Mouse (Mus musculus) left cerebral cortex, postnatal 36 days (tissue): ENCODE measurements around the gene Ceacam19. TPM values are rescaled to one million over a fixed set of nuclear protein-coding genes. Genes with fewer than 3 reads are reported as not detected.
"Not testable (repeated sequence)": the region's sequence is repeated elsewhere in the genome, so short reads cannot be mapped to it uniquely, and the experiment has no call there.

ENCODE experiments used
- DNase-seq, 2 experiments: peaks; one replicate each; pipeline ENCODE4 v3.0.0; 2021 to 2022; ENCODE audit warnings: low spot score in 2 of 2, mixed read lengths in 1 of 2
- intact Hi-C: fragments of 180-260 bp; cut with DNase I; formaldehyde crosslinking; loops from one replicate; pipeline ENCODE4 v1.15.1; 2025
- total RNA-seq, 2 experiments: library from RNA; stranded (reverse); gene quantifications; 2 replicates each; pipeline ENCODE4 v1.2.3; 2021

Gene Ceacam19
- not detected for total RNA-seq

- DNase-seq: no peak
- intact Hi-C loops: no loop called here
These were observed at the start of gene Ceacam19 for GRCm38 (mm10) chr7:19887849-19888248. TSS of gene Ceacam19 (minus strand) at chr7:19887965.

GRCm38 (mm10) chr7:19937229-19937821 lies 49.6 kb upstream of the Ceacam19 start:
- no peak for DNase-seq
- intact Hi-C loops: no loop called here

GRCm38 (mm10) chr7:19935961-19936360 lies 48.2 kb upstream of the Ceacam19 start:
- no peak for DNase-seq
- intact Hi-C loops: no loop called here

- DNase-seq: no peak
- intact Hi-C loops: no loop called here
These were observed 47.5 kb upstream of the Ceacam19 start for GRCm38 (mm10) chr7:19935171-19935751.

- peak; percentile 79 to 83 for DNase-seq
- intact Hi-C loops: no loop called here
These were observed 45.4 kb upstream of the Ceacam19 start for GRCm38 (mm10) chr7:19932877-19933809.

GRCm38 (mm10) chr7:19932133-19932876 lies 44.5 kb upstream of the Ceacam19 start:
- DNase-seq: no peak
- intact Hi-C loops: no loop called here

- DNase-seq, intact Hi-C loops: not testable (repeated sequence)
These were observed 42.7 kb upstream of the Ceacam19 start for GRCm38 (mm10) chr7:19930481-19930880.

- intact Hi-C loops: no loop called here
- no peak for DNase-seq
These were observed 40.7 kb upstream of the Ceacam19 start for GRCm38 (mm10) chr7:19928486-19928885.

- DNase-seq: no peak
- intact Hi-C loops: no loop called here
These were observed 39.2 kb upstream of the Ceacam19 start for GRCm38 (mm10) chr7:19926849-19927480.

- DNase-seq: no peak
- intact Hi-C loops: no loop called here
These were observed 37.6 kb upstream of the Ceacam19 start for GRCm38 (mm10) chr7:19925376-19925775.

- no peak for DNase-seq
- intact Hi-C loops: no loop called here
These were observed 36.0 kb upstream of the Ceacam19 start for GRCm38 (mm10) chr7:19923797-19924196.

- DNase-seq: no peak
- intact Hi-C loops: no loop called here
These were observed 35.6 kb upstream of the Ceacam19 start for GRCm38 (mm10) chr7:19923354-19923753.

- intact Hi-C loops: no loop called here
- peak; percentile 75 to 78 for DNase-seq
These were observed 32.9 kb upstream of the Ceacam19 start, which contains the start of gene Pvr for GRCm38 (mm10) chr7:19920506-19921261. TSS of gene Pvr (minus strand) at chr7:19921160.

- intact Hi-C loops: no loop called here
These were observed 32.4 kb upstream of the Ceacam19 start for GRCm38 (mm10) chr7:19920166-19920505.

GRCm38 (mm10) chr7:19914558-19914957 lies 26.8 kb upstream of the Ceacam19 start:
- DNase-seq: no peak
- intact Hi-C loops: no loop called here

More at GRCm38 (mm10) chr7:19920166-19920505, 32.4 kb upstream of the Ceacam19 start:
- no peak for DNase-seq

- intact Hi-C loops: no loop called here
- no peak for DNase-seq
These were observed 24.1 kb upstream of the Ceacam19 start for GRCm38 (mm10) chr7:19911695-19912524.

GRCm38 (mm10) chr7:19911292-19911658 lies 23.5 kb upstream of the Ceacam19 start:
- no peak for DNase-seq
- intact Hi-C loops: no loop called here
